Mouse (Mus musculus): ENCODE measurements at regions not wholly inside any gene's neighbourhood (a gene's known extent, or its start where the extent isn't known, plus 50 kb on each side); places are given as distances from the start of the nearest gene placed in this dataset.
A peak's percentile ranks its signal among the peaks of the same experiment; 100 is the strongest.

DNA sequence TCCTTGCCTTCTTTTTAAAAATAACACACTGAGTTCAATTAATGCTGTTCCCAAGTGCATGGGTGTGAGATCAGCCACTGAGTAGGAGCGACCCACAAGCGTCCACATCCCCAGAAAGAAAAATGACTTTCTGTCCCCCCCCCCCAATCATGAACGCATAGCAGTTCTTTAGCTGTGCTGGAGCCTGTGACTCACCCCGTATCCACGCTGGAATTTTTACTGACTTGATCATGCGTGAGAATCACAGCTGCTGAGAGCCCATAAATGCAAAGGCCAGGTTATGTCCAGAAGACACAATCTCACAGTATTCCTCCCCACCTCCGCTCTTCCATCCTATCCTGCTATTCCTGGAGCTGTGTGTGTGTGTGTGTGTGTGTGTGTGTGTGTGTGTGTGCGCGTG lies 53.3 kb downstream of the Fos start:
- ATAC-seq (replicated peaks; ENCODE audit: low read depth, poor library complexity, severe bottlenecking): no peak

DNA sequence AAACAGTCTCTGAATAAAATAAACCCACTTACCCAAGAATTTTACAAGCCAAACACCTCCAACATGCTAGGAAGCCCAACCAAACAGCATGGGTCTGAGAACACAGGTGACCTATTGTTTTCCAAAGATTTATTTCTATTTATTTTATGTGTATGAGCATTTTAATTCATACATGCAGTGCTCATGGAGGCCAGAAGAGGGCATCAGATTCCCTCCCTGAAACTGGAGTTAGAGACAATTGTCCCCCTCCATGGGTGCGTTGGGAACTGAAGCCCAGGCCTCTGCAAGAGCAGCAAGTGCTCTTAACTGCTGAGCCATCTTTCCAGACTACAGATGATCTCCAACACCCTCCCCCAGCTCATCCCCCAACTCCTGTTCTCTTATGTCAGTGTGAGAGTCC lies 57.9 kb downstream of the Fos start:
- ATAC-seq (replicated peaks; ENCODE audit: low read depth, poor library complexity, severe bottlenecking): no peak

DNA sequence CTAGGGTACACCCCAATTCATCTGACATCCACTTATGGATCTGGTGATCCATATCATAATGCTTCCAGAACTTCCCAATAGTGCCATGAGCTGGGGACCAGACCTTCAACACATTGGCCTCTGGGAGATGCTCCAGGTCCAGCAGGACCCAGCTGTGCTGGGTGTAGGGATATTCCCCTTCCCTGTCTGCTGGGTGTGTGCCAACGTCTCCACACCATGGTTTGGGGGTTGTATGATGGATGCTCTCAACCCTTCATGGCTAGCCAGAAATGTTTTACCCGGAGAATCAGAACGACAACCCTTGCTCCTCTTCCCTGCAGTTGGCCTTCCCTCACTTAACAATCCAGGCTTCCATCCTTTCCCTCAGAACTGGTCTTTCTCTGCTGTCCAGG lies 58.5 kb downstream of the Fos start:
- no peak for ATAC-seq (replicated peaks; ENCODE audit: low read depth, poor library complexity, severe bottlenecking)

DNA sequence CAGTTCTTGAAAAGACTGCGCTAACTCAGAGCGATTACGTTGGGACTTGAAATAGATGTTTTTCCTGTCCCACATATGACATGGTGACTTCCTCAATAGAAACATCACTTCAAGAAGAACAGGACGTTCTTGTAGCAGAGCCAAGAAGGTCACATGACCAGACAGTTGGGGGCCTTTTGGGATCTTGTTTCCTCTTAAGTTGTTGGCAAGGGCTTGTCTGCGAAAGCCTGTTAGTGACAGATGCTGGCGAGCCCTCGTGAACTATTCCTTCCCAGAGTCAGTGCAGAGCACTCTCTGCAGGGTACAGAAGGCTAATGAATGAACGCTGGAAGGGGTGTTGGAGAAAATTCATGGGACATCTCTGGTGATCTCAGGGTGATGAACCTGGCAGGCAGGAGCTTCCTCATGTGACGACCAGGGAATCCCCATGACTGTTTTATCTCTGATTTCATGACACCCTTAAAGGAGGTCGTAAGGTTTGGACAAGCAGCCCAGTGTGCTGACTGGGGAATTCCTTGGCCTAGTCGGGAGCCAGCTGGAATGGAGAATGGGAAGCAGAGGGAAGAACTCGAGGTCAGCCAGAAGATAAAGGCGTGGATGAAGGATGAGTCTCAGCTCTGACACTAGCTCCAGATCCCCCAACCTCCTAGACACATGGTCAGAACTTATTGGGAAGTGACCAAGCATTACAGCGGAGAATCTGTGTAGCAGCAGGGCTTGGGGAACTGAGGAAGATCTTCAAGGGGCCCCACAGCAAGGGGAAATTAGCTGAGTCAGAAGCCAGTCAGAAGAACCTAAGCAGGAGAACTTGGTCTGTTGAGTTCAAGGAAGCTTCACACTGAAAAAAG lies 59.1 kb downstream of the Fos start:
- ATAC-seq (replicated peaks; ENCODE audit: low read depth, poor library complexity, severe bottlenecking): peak; percentile 88

DNA sequence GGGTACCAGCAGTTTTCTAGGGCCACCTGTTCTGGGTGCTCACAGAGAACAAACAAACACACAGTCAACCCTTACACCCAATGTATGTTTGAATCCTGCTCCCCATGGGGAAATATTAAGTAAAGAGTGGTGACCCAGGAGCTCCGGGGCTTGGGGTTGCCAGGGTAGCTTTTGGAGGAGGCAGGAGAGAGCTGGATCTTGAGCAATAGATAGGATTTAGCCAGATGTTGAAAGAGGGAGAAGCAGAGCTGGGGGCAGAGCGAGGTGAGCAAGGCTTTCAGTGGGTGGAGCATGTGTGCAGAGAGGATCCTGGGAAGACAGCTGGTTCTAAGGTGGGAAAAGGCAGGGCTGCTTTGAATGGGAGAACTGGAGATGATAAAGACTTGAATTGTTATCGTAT lies 59.9 kb downstream of the Fos start:
- ATAC-seq (replicated peaks; ENCODE audit: low read depth, poor library complexity, severe bottlenecking): no peak

DNA sequence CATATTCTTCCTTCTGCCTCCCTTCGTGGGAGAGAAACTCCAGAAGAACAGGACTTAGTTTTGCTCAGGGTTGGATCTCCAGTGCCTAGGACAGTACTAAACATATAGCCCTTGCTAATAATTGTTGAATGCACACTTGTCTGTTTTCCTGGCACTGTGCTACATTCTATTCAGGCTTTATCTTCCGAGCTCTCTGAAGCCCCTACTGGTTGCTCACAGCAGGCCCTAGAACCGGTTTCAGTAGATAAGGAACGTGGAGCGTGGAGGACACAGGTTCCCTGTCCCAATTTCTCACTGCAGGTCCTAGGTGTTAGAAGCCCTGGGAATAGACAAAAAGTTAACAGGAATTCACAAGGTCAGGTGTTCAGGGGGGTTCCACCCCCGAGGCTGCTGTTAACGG lies 59.4 kb upstream of the Jdp2 start:
- no peak for ATAC-seq (replicated peaks; ENCODE audit: low read depth, poor library complexity, severe bottlenecking)

DNA sequence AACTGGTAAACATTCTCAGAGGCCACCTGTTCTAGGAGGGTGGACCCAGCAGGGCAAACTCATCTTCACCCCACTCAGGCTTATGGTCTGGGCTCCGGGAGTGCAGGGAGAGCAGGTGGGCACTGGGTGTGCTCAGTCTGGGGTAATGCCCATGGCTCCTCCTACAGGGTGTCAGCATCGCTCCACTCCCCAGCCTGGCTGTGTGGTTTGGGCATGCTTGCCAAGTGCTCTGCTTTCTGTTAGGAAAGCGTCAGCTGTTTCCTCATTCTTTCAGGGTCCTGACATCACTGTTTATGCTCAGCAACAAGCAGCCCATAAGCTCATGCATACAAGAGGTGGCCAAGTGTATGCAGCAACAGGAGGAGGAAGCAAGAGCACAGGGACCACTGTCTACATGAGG lies 57.7 kb upstream of the Jdp2 start:
- ATAC-seq (replicated peaks; ENCODE audit: low read depth, poor library complexity, severe bottlenecking): peak; percentile 91

DNA sequence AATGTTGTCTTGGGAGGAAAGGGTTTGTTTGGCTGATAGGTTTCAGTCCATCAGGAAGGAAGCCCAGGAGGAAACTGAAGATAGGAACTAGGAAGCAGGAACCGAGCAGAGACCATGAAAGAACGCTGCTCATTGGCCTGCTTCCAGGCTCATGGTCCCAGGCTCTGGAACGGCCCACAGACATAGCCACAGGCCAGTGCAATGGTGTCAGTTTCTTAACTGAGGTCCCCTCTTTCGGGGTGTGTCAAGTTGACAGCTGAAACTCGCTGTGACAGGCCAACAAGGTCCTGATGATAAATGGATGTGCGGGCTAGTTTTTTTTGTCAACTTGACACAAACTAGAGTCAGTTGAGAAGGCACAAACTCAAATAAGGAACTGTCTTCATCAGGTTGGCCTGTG lies 55.9 kb upstream of the Jdp2 start:
- ATAC-seq (replicated peaks; ENCODE audit: low read depth, poor library complexity, severe bottlenecking): 0 out of 2 replicates have a peak, but pooled peaks have one; percentile 13

DNA sequence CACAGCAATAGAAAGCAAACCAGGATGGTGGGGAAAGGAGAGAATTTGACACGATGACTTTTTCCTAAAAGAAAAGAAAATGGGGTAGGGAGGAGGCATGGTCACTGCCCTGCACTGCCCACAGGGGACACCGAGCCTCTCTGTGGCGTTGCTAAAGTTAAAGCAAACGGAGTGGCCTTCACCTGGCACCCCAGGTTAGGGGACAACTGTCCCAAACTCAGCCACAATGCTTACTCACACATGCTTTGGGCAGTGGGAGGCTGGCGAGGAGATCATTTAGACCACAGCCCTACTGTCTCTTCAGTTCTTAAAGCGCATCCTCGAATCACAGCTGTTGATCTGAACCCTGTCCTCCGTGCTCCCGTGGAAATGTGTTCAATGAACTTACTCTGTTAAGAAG lies 55.3 kb upstream of the Jdp2 start:
- ATAC-seq (replicated peaks; ENCODE audit: low read depth, poor library complexity, severe bottlenecking): no peak

DNA sequence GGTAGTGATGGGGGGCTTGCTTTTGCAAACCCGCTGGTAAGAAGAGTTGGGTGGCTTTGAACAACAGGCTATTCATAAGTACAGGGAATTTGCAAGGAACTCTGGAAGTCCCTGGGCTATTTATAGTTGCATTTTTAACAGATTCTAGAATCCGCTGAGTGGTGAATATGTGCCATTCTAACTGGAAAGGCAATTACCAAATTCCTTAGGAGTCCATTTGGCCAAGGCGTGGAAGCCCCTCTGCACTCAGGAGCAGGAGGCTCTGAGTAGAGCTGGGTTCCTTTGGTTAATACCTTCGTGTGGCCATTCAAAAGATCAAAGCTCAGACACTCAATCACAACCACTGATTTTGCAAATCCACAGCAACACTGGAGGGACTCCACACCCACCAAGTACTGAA lies 54.0 kb upstream of the Jdp2 start:
- ATAC-seq (replicated peaks; ENCODE audit: low read depth, poor library complexity, severe bottlenecking): no peak

DNA sequence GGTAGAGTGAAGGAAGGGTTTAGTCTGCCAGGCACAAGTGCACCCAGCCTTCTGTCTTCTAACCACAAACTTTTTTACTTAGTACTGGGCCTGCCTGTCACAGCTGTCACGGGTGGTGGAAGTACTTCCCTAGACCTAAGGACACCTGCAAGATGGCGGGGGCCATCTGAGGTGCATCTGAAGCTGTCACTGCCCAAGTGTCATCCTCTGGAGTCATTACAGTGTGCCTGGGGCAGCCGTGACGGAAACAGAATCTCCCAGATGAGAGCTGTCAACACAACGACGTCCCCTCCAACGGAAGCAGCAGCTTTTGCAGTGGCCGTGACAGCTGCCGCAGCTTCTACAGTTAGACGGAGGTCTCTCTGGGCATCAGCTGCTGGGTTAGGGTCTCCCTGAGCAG lies 53.1 kb upstream of the Jdp2 start:
- peak; percentile 33 for ATAC-seq (replicated peaks; ENCODE audit: low read depth, poor library complexity, severe bottlenecking)

DNA sequence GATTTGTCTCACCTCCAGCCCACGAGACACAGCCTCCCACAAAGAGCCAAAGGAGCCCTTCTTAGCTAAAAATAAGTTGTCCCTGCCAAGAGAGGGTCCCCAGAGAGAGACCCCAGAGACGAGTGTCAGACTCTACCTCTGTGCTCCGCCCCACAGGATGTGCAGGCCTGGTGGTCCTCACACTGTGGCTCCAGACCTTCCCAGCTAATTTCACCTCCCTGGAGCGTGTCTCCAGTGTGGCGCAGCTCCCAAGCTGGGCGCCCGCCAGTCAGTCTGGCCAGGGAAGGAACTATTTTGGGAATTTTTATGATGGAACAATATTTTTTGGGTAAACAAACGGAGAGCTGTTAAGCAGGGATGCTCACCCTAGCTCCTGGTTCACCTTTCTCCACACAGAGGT lies 50.8 kb upstream of the Jdp2 start:
- ATAC-seq (replicated peaks; ENCODE audit: low read depth, poor library complexity, severe bottlenecking): no peak

Data from common myeloid progenitor, adult 5-6 weeks (primary cell).